Mouse (Mus musculus): ENCODE measurements at regions not wholly inside any gene's neighbourhood (a gene's known extent, or its start where the extent isn't known, plus 50 kb on each side); places are given as distances from the start of the nearest gene placed in this dataset.
"Not testable (repeated sequence)": the region's sequence is repeated elsewhere in the genome, so short reads cannot be mapped to it uniquely, and the experiment has no call there.

DNA sequence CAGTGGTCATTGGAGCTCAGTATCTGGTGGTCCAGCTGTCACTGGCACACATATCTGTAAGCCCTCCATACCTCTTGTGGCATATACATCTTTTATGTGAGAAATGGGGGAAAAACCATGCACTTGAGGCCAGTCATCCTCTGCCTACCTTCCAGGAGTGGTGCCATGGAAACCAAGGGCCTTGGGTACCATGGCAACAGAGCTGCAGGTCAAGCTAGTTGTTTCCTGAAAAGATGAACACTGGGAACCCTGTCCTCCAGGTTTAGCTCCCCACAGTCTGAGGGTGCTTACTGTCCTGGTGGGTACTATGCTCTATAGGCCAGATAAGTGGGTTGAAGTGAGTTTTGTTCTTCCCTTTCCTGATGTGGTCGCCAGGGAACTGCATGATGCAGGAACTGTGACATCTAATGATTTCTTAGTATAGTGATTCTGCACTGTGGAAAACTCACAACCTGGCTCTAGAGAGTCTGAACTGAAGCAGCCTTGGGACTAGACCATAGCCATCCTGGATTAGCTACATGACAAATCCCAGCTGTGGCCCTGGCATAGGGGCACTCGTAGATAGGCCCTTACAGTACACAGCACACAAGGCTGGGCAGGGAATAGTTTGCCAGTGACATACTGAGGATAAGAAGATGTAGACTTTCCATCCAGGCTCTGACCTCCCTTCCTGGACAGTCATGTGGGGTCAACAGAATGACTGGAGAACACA, 308.7 kb upstream of the Shh start:
- ATAC-seq (replicated peaks; ENCODE audit: poor library complexity): no peak

GRCm38 (mm10) chr5:28771796-28772195, 304.7 kb upstream of the Shh start:
- no peak for ATAC-seq (replicated peaks; ENCODE audit: poor library complexity)

DNA sequence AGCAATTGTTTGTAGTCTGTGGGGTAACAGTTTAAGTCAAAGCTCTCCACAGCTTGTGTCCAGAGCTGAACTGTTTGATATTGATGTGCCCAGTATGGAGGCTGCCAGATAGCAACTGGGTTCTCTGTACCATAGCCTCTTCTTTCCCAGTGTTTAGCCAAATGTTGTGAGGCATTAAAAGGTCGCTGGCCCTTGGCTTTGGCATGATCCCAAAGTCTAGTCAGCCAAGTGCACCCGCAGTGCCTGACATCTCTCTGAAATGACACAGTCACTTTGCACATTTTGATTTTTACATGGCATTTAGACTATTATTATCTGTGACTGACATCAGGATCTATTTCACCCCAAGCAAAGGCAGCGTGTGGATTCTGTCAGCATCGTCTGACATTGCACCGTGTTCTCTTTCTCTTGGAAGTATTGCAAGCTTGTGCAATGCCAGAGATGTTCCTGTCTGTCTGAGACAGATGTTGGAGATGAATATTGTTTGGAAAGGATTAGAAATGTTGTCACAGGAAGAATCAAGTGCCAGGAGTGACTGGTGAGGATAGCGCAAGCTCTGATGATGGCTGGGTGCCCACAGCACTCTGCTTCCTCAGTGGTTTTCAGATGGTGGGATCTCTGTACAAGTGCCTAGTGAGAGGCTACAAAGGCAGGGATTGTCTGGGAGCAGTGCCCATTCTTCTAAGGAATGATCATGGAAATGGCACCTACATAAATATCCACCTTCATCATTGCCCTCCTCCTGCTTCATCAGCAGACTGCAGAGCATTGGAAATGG, 289.3 kb upstream of the Shh start:
- ATAC-seq (replicated peaks; ENCODE audit: poor library complexity): no peak

GRCm38 (mm10) chr5:28751821-28752220, 284.8 kb upstream of the Shh start:
- ATAC-seq (replicated peaks; ENCODE audit: poor library complexity): not testable (repeated sequence)

- no peak for ATAC-seq (replicated peaks; ENCODE audit: poor library complexity)
Measured at GRCm38 (mm10) chr5:28734768-28735167, 267.7 kb upstream of the Shh start.

- no peak for ATAC-seq (replicated peaks; ENCODE audit: poor library complexity)
Measured at GRCm38 (mm10) chr5:28722067-28722466, 255.0 kb upstream of the Shh start.

DNA sequence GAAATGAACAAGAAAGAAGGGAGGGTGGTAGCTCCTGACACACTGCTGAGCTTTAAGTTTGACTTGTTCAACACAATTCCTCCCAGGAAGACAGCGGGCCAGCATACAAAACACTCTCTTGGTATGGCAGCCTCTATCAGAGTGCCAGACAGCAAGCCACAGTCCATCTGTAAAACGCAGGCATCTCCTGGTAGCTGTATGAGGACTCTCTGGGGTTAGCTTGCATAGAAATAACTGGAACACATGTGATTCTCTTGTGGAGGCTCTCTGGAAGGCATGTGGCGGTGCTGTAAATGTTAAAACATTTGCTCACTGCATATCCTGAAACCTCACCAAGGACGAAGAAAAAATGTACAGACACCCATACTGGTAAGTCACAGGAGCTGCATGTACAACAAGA, 247.9 kb upstream of the Shh start:
- no peak for ATAC-seq (replicated peaks; ENCODE audit: poor library complexity)

- ATAC-seq (replicated peaks; ENCODE audit: poor library complexity): no peak
Measured at GRCm38 (mm10) chr5:28710517-28710916, 243.5 kb upstream of the Shh start.

- no peak for ATAC-seq (replicated peaks; ENCODE audit: poor library complexity)
Measured at GRCm38 (mm10) chr5:28709626-28710025, 242.6 kb upstream of the Shh start.

DNA sequence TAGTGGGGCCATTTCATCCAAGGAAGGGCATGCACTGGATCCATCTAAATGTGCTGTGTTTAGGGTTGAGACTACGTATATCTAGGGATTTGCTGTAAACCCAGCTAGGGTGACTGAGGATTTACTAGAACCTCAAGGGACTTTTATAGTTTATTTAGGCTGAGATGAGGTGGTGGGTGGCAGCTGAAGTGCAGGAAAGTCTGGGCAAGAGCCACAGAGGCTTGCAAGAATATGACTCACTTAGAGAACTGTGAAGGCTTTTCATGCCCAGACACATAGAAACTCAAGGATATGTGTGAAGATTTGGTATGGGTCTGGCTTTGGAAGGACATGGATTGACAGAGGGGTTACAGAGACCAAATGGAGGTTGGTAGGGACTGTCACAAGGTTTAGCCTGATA, 237.3 kb upstream of the Shh start:
- ATAC-seq (replicated peaks; ENCODE audit: poor library complexity): no peak

- no peak for ATAC-seq (replicated peaks; ENCODE audit: poor library complexity)
Measured at GRCm38 (mm10) chr5:28696966-28697365, 229.9 kb upstream of the Shh start.

- no peak for ATAC-seq (replicated peaks; ENCODE audit: poor library complexity)
Measured at GRCm38 (mm10) chr5:28690110-28690509, 223.1 kb upstream of the Shh start.

DNA sequence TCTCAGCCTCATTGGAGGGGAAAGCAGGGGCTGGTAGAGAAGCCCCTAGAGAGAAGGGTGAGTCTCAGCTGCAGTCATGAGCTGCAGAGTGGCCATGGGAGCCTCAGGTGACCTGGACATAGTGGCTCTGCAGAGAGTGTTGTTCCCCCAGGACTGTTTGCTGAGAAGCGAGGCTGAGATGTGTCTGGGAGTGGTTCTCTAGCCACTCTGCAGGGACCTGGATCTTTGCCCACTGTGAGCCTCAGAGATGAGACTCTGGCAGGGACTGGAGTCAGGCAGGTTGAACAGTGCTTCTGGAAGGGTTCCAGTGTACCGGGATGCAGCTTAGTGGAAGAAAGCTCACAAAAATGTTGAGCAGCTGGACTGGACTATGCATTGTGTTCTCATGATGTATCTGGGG, 222.6 kb upstream of the Shh start:
- no peak for ATAC-seq (replicated peaks; ENCODE audit: poor library complexity)

DNA sequence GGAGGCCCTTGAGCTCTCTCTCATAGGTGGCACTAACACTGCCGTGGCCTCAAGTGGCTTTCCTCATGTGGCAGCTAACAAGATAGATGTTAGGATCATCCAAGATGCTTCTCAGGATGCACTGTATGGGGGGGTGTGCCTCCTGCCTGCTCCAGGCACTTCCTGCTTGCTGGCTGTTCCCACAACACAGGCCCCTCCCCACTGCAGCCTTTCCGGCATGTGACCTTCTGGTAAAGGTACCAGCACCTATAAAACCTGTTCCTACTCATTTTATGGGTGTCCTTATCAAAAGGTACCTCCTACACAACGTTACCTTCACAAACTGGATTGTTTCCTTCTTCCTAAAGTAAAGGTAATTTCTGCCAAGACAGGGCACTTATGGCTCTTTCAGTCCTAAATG, 222.1 kb upstream of the Shh start:
- no peak for ATAC-seq (replicated peaks; ENCODE audit: poor library complexity)

GRCm38 (mm10) chr5:28682821-28683220, 215.8 kb upstream of the Shh start:
- ATAC-seq (replicated peaks; ENCODE audit: poor library complexity): no peak

GRCm38 (mm10) chr5:28680311-28680710, 213.3 kb upstream of the Shh start:
- no peak for ATAC-seq (replicated peaks; ENCODE audit: poor library complexity)

DNA sequence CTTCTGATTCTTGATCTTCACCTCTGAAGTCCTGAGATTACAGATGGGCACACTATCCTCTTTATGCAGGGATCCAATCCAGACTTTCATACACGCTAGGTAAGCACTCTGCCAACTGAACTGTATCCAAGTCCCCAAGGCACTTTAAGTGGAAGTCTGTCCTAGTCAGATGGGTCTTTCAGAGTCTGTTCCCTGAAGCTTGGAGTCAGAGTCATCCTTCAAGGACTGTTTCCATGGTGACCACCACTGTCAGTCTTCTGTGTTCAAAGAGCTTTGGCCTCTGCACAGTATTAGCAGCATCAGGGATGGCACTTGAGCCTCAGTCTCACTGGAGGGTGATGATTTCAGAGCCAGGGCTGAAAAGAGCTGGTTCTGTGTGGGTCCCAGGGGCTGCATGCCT, 212.7 kb upstream of the Shh start:
- ATAC-seq (replicated peaks; ENCODE audit: poor library complexity): no peak

DNA sequence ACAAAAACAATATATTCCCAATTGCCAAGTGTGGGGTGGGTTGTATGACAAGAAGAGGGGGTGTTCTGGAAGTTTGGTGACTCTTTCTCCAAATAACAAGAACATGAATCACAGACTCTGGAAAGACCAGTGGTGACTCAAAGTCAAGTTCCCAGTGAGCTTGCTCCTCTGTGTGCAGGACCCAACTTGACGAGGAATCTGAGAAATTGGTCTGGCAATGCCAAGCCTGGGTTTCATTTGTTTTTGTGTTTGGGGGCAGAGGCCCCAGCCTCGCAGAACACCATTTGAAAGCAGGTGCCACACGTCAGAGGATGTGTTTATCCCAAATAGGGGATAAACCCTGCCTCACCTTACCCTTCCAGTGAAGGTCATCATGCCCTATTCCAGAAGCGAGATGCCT, 163.1 kb upstream of the Shh start:
- no peak for ATAC-seq (replicated peaks; ENCODE audit: poor library complexity)

GRCm38 (mm10) chr5:28611885-28612284, 144.8 kb upstream of the Shh start:
- no peak for ATAC-seq (replicated peaks; ENCODE audit: poor library complexity)

DNA sequence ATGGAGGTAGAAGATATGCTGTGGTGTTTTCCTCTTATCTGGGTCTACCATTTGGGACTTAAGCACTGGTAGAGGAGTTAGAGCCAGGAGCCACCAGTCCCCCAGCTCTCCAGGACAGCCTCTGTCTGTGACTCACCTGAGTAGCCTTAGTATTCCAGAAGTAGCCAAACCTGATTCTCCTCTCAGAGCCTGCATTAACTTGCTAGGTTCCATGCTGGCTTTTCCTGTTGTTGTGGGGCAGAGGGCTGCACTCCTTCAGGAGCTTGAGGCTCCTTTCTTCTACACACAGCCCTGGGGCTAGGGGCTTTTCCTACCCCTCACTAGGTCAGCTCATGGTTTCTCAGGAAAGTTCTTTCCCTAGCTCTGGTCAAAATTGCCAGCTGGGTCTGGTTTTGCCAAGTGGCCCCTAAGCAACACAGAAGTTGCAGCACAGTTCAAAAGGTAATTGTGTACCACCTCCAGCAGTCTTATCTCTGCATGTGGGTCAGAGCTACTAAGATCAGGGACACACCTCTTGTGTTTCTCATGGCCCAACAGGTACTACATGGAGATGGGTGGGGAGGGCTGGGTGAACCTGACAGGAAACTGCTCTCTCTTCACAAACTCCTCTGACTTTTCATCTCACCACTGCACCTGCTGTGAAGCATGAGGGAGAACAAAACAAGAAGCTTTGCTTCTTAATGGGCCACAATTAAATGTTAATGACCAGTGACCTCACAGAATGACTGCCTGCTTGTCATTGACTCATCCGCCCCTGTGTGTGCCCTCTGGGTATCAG, 129.7 kb upstream of the Shh start:
- ATAC-seq (replicated peaks; ENCODE audit: poor library complexity): no peak

GRCm38 (mm10) chr5:28571347-28571998, 104.4 kb upstream of the Shh start:
- no peak for ATAC-seq (replicated peaks; ENCODE audit: poor library complexity)

Measured in megakaryocyte progenitor cell, adult 5-6 weeks (primary cell).